Mouse (Mus musculus) brain, adult 2 months (tissue): ENCODE measurements around the gene Vmn1r90.
"Not testable (repeated sequence)": the region's sequence is repeated elsewhere in the genome, so short reads cannot be mapped to it uniquely, and the experiment has no call there.

Experiments
- DNase-seq: peaks from one replicate; pipeline ENCODE4 v3.0.0; 2011; ENCODE audit warnings: low read depth, low spot score

Vmn1r90 gene

GRCm38 (mm10) chr7:14563406-14563805 lies at the start of gene Vmn1r90:
TSS of gene Vmn1r90 (minus strand) at chr7:14563506.
- DNase-seq, result no peak

DNA sequence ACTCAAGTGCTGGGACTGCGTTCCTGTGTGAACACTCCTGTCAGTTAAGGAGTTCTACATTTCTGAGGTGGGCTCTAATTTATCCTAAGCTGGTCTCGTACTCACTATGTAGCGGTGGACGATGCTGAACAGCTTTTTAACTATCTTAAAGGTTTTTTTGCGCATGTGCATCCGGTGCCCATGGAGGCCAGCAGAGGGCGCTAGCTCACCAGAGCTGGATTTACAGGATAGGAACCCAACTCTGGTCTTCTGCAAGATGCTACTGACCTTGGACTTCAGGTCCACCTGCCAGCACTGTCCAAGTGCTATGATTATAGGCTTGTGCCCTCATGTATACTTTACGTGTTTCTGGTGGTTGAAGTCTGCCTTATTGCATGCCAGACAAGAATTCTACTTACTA lies 29.7 kb upstream of the Vmn1r90 start:
- not testable (repeated sequence) for DNase-seq

GRCm38 (mm10) chr7:14552284-14552683 lies 11.0 kb downstream of the Vmn1r90 start:
- no peak for DNase-seq

DNA sequence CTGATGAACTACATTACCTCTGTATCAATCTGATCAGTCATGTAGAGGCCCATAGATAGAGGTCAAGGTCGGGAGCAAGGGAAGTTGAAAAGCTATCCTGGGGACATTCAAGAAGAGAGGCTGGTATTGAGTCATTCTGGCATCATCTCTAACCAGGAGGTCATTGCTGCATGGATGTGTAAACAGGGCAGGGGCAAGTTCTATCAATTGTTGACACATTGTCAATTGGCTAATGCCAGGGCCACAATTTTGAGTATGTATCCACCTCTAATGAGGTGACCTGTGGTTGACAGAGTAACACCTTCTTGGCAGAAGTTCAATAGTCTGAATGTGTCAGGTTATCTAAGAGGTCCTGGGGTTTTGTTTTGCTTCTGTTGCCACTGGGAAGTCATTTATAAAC lies 38.0 kb downstream of the Vmn1r90 start:
- DNase-seq, result no peak

- no peak for DNase-seq
These were observed 40.7 kb downstream of the Vmn1r90 start for GRCm38 (mm10) chr7:14522636-14523035.

DNA sequence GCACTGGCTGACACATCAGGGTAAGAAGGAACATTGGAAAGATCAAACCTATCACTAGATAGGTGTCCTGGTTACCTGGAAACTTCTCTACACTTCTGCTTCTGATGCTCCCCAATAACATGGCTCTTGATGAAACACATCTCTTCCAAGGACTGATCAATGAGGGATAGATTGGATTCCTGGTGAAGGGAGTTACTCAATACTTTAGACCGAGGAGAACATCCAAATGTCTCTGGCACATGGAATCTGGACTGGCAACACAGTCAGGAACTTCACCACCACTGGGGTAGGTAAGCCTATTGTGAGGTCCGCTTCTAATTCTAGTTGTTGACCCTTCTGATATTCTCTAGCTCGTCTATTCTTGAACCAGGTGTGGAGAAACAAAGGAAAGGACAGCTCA lies 45.0 kb downstream of the Vmn1r90 start:
- no peak for DNase-seq
